Mouse (Mus musculus) MEL (cell line): ENCODE measurements around the gene Egr4. TPM values are rescaled to one million over a fixed set of nuclear protein-coding genes. Genes with fewer than 3 reads are reported as not detected.

Experiments
- DNase-seq: peaks from one replicate; pipeline ENCODE4 v3.0.0; 2011; ENCODE audit warnings: low read depth, low spot score
- H3K27ac ChIP-seq: 2 replicates; pipeline ENCODE4 v1.5.1; 2012; ENCODE audit warnings: low read depth, mild to moderate bottlenecking, control low read depth, low read length, moderate library complexity; ENCODE audit not compliant: control insufficient read depth
- H3K27me3 ChIP-seq, 2 experiments: fragments of 150-350 bp in 1 of 2; sonication (generic) in 1 of 2; 2 replicates each; pipeline ENCODE4 v1.6.1; 2012; ENCODE audit warnings: low read length in 2 of 2, mild to moderate bottlenecking in 2 of 2, improper control_type of control experiment in 1 of 2, moderate library complexity in 1 of 2; ENCODE audit not compliant: insufficient read depth in 2 of 2, control insufficient read depth in 1 of 2
- H3K36me3 ChIP-seq, 2 experiments: 2 replicates each; pipeline ENCODE4 v1.6.1; 2012 to 2014; ENCODE audit warnings: low read length in 2 of 2, improper control_type of control experiment in 1 of 2, inconsistent platforms in 1 of 2, mild to moderate bottlenecking in 1 of 2; ENCODE audit not compliant: insufficient read depth in 2 of 2, control insufficient read depth in 1 of 2
- H3K4me1 ChIP-seq, 2 experiments: fragments of 150-350 bp in 1 of 2; sonication (generic) in 1 of 2; 2 replicates each; pipeline ENCODE4 v1.6.1; 2012; ENCODE audit warnings: low read length in 2 of 2, improper control_type of control experiment in 1 of 2, mild to moderate bottlenecking in 1 of 2; ENCODE audit not compliant: insufficient read depth in 2 of 2, control insufficient read depth in 1 of 2
- H3K4me3 ChIP-seq, 2 experiments: fragments of 150-350 bp in 1 of 2; sonication (generic) in 1 of 2; 2 replicates each; pipeline ENCODE4 v1.5.1; 2012; ENCODE audit warnings: low read depth in 2 of 2, low read length in 2 of 2, mild to moderate bottlenecking in 2 of 2, moderate library complexity in 2 of 2, control low read depth in 1 of 2, improper control_type of control experiment in 1 of 2; ENCODE audit not compliant: control insufficient read depth in 1 of 2, insufficient read depth in 1 of 2
- H3K79me2 ChIP-seq: 2 replicates; pipeline ENCODE4 v1.6.1; 2012; ENCODE audit warnings: mild to moderate bottlenecking, low read length, moderate library complexity; ENCODE audit not compliant: control insufficient read depth, poor library complexity, insufficient read depth
- H3K9ac ChIP-seq: 2 replicates; pipeline ENCODE4 v1.6.1; 2012; ENCODE audit warnings: low read depth, mild to moderate bottlenecking, control low read depth, low read length, moderate library complexity; ENCODE audit not compliant: control insufficient read depth, poor library complexity, severe bottlenecking
- H3K9me3 ChIP-seq: fragments of 150-350 bp; sonication (generic); replicated peaks from 2 replicates; pipeline ENCODE4 v1.6.1; 2012; ENCODE audit warnings: mild to moderate bottlenecking, low read length, improper control_type of control experiment, moderate library complexity; ENCODE audit not compliant: insufficient read depth
- BHLHE40 ChIP-seq: IDR thresholded peaks from 2 replicates; pipeline ENCODE4 v1.6.1; 2012; ENCODE audit warnings: low read depth, mild to moderate bottlenecking, inconsistent platforms, low read length, improper control_type of control experiment, borderline replicate concordance
- CHD1 ChIP-seq: IDR thresholded peaks from 2 replicates; pipeline ENCODE4 v1.6.1; 2012; ENCODE audit warnings: low read depth, mild to moderate bottlenecking, inconsistent platforms, low read length, improper control_type of control experiment
- CHD2 ChIP-seq: IDR thresholded peaks from 2 replicates; pipeline ENCODE4 v1.6.1; 2011; ENCODE audit warnings: low read length, improper control_type of control experiment
- E2F4 ChIP-seq: IDR thresholded peaks from 2 replicates; pipeline ENCODE4 v1.6.1; 2011; ENCODE audit warnings: low read depth, low read length, improper control_type of control experiment, borderline replicate concordance
- ETS1 ChIP-seq: IDR thresholded peaks from 2 replicates; pipeline ENCODE4 v1.6.1; 2012; ENCODE audit warnings: low read depth, mild to moderate bottlenecking, inconsistent platforms, low read length, improper control_type of control experiment, moderate library complexity
- JUND ChIP-seq: IDR thresholded peaks from 2 replicates; pipeline ENCODE4 v1.6.1; 2011; ENCODE audit warnings: low read depth, mild to moderate bottlenecking, improper control_type of control experiment, low read length
- MAZ ChIP-seq: IDR thresholded peaks from 2 replicates; pipeline ENCODE4 v1.6.1; 2012; ENCODE audit warnings: low read depth, mild to moderate bottlenecking, inconsistent platforms, low read length, improper control_type of control experiment
- MYB ChIP-seq: IDR thresholded peaks from 2 replicates; pipeline ENCODE4 v1.6.1; 2011; ENCODE audit warnings: mild to moderate bottlenecking, low read depth, low read length, improper control_type of control experiment
- MYC ChIP-seq: IDR thresholded peaks from 2 replicates; pipeline ENCODE4 v1.6.1; 2011; ENCODE audit warnings: low read depth, mild to moderate bottlenecking, low read length, improper control_type of control experiment, moderate library complexity
- POLR2A ChIP-seq, 2 experiments: IDR thresholded peaks; 2 replicates each; pipeline ENCODE4 v1.6.1; 2011 to 2012; ENCODE audit warnings: low read length in 2 of 2, mild to moderate bottlenecking in 2 of 2, control low read depth in 1 of 2, improper control_type of control experiment in 1 of 2, low read depth in 1 of 2, moderate library complexity in 1 of 2; ENCODE audit not compliant: control insufficient read depth in 1 of 2, insufficient read depth in 1 of 2, poor library complexity in 1 of 2
- POLR2AphosphoS2 ChIP-seq: IDR thresholded peaks from 2 replicates; pipeline ENCODE4 v1.6.1; 2011; ENCODE audit warnings: low read length, improper control_type of control experiment
- POLR2AphosphoS5 ChIP-seq: IDR thresholded peaks from 2 replicates; pipeline ENCODE4 v1.6.1; 2012; ENCODE audit warnings: low read depth, borderline replicate concordance, mild to moderate bottlenecking, inconsistent platforms, low read length, moderate library complexity, mixed read lengths
- RCOR1 ChIP-seq: IDR thresholded peaks from 2 replicates; pipeline ENCODE4 v1.6.1; 2012; ENCODE audit warnings: low read depth, mild to moderate bottlenecking, inconsistent platforms, low read length, improper control_type of control experiment
- SMC3 ChIP-seq: IDR thresholded peaks from 2 replicates; pipeline ENCODE4 v1.6.1; 2011; ENCODE audit warnings: low read depth, low read length, improper control_type of control experiment
- TAL1 ChIP-seq: IDR thresholded peaks from 2 replicates; pipeline ENCODE4 v1.6.1; 2012; ENCODE audit warnings: mild to moderate bottlenecking, inconsistent platforms, low read length, moderate library complexity, mixed read lengths
- TBP ChIP-seq: IDR thresholded peaks from 2 replicates; pipeline ENCODE4 v1.8.0; 2011; ENCODE audit warnings: low read depth, low read length, improper control_type of control experiment
- TCF12 ChIP-seq: IDR thresholded peaks from 2 replicates; pipeline ENCODE4 v1.6.1; 2014; ENCODE audit warnings: low read depth, mild to moderate bottlenecking, inconsistent platforms, low read length, improper control_type of control experiment, moderate library complexity
- UBTF ChIP-seq: IDR thresholded peaks from 2 replicates; pipeline ENCODE4 v1.6.1; 2012; ENCODE audit warnings: low read depth, mild to moderate bottlenecking, inconsistent platforms, low read length, improper control_type of control experiment, moderate library complexity, borderline replicate concordance; ENCODE audit not compliant: insufficient read depth
- ZMIZ1 ChIP-seq: IDR thresholded peaks from 2 replicates; pipeline ENCODE4 v1.6.1; 2012; ENCODE audit warnings: low read depth, mild to moderate bottlenecking, inconsistent platforms, low read length, improper control_type of control experiment, moderate library complexity
- ZNF384 ChIP-seq: IDR thresholded peaks from 2 replicates; pipeline ENCODE4 v1.6.1; 2012; ENCODE audit warnings: low read depth, mild to moderate bottlenecking, inconsistent platforms, low read length, improper control_type of control experiment
- polyA plus RNA-seq, 2 experiments: library from polyadenylated mRNA; stranded (reverse) in 1 of 2; unstranded in 1 of 2; fragments of >175 nt in 1 of 2; fragments of >200 nt in 1 of 2; gene quantifications; 2 replicates each; pipeline versions ENCODE4 v1.2.1 to v1.2.4; 2012; ENCODE audit warnings: low replicate concordance in 2 of 2, low read depth in 1 of 2; ENCODE audit not compliant: insufficient read length in 2 of 2, insufficient read depth in 1 of 2, missing spikeins in 1 of 2
- total RNA-seq: library from RNA; depleted of rRNA; stranded (reverse); fragments of 300-350 nt; gene quantifications from 2 replicates; pipeline ENCODE4 v1.2.3, GENCODE M21; 2012

The Egr4 gene
- total and polyA plus RNA-seq, 3 experiments: not detected

DNA sequence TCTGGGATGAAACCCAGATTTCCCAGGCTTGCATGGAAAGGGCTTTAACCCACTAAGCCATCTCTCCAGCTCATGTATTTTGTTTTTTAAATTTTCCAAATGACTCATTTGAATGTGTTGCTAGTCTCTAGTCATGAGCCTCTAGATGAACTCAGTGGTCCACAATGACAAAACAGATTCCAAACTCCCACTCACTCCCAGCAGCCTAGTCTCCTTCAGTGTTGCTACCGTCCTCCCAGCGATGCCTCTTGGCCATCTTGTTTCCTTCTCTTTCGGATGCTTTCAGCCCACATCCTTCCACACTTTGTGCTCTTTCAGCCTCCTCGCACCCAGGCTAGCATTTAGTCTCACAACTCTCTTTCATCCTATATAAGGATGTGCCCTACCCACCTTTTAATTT is 23.1 kb downstream of the Egr4 start:
- Histone ChIP-seq H3K4me3 (no peak overlapping the region), H3K4me1 (no peaks in the 10 kb centered on the region), H3K27me3 (peaks cover 0 to 6% of the 10 kb centered on the region in 2 experiments; a peak in 3 of 4 replicates), H3K79me2 (no peaks in the 10 kb centered on the region), H3K27ac (no peak overlapping the region), H3K9ac (no peak overlapping the region), H3K36me3 (no peaks in the 10 kb centered on the region), H3K9me3 (no peaks in the 10 kb centered on the region)
- no peak for DNase-seq
- no peak for TF ChIP-seq MAZ
- no peak for TF ChIP-seq MYB
- no peak for TF ChIP-seq CHD2
- no peak for TF ChIP-seq UBTF
- no peak for TF ChIP-seq POLR2AphosphoS5
- TF ChIP-seq MYC: no peak
- TF ChIP-seq SMC3: no peak
- TF ChIP-seq E2F4: no peak
- TF ChIP-seq TCF12: no peak

DNA sequence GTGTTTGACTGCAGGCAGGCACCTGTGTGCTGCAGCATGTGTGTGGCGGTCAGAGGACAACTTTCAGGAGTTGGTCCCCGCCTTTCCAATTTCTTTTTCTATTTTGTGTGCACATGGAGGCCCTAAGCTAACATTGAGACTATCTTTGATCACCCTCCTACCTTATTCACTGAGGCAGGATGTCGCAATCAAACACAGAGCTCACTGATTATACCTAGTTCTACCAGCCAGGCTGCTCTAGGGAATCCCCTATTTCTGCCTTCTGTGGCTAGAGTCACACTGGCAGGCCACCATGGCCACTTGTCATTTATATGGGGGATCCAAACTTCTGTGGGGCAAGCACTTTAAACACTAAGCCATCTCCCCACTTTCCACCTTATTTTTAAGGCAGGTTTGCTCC is 23.7 kb downstream of the Egr4 start:
- H3K79me2 ChIP-seq: no peaks in the 10 kb centered on the region
- H3K4me1 ChIP-seq: no peaks in the 10 kb centered on the region
- H3K36me3 ChIP-seq: no peaks in the 10 kb centered on the region
- DNase-seq: no peak
- H3K9ac ChIP-seq: no peak overlapping the region
- H3K27me3 ChIP-seq: peaks cover 0 to 3% of the 10 kb centered on the region in 2 experiments; a peak in 3 of 4 replicates
- H3K4me3 ChIP-seq: no peak overlapping the region
- H3K9me3 ChIP-seq: no peaks in the 10 kb centered on the region
- no peak for TF ChIP-seq TAL1
- no peak for TF ChIP-seq POLR2A (IDR thresholded peaks at IDR 0.05; ENCODE audit: control insufficient read depth in 1 of 2, insufficient read depth in 1 of 2, low read depth in 1 of 2, low read length in 2 of 2, poor library complexity in 1 of 2)
- no peak for TF ChIP-seq BHLHE40
- no peak for TF ChIP-seq MYC
- TF ChIP-seq SMC3: no peak
- no peak for TF ChIP-seq TBP
- no peak for TF ChIP-seq MYB
- TF ChIP-seq RCOR1: no peak
- TF ChIP-seq ETS1: no peak
- no peak for TF ChIP-seq JUND
- no peak for TF ChIP-seq CHD1
- TF ChIP-seq POLR2AphosphoS2: no peak
- TF ChIP-seq CHD2: no peak
- no peak for TF ChIP-seq ZNF384
- no peak for TF ChIP-seq MAZ
- TF ChIP-seq ZMIZ1: no peak
- no peak for TF ChIP-seq E2F4
- no peak overlapping the region for H3K27ac ChIP-seq
